Comparison of ENCODE assay signal across 22 mouse cellular contexts in the genomic region with DNA sequence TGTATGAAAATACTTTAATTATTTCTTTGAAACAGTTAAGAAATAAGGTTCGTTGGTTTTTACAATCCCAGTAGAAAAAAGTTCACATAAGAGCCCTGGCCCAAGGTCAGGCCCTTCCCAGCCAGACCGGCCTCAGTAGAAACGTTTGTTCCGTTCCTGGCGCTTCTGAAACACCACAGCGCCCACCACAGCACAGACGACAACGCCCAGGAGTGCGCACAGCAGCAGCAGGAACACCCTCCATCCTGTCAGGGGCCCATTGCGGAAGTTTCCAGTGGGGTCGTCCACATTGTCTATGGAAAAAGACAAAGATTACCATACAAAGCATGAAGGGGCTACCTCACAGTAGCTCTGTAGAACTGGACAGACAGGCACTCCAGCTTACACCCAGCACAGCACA. TPM values are rescaled to one million over a fixed set of nuclear protein-coding genes. Genes with fewer than 3 reads are reported as not detected.
DNase-seq lines count a peak whose midpoint lies in the region; ATAC-seq and TF ChIP-seq lines count a peak whose summit lies in the region.
"Had no signal": no experiment of that assay in that cellular context is flagged by ENCODE, and none has a peak within 500 bp of the region (broad histone marks: within the 10 kb centered on the region; RNA-seq: fewer than 3 reads in every experiment).

No protein-coding gene starts in this region.

- no peak for ATAC-seq in heart, embryonic 13.5 days (ENCODE audit: extremely low read depth, insufficient number of reproducible peaks, low FRiP score, low TSS enrichment)
- peak; percentile 53 for ATAC-seq in kidney, embryonic 16.5 days (ENCODE audit: low FRiP score, low TSS enrichment)
- 0 out of 2 replicates have a peak, but pooled peaks have one; percentile 10 for ATAC-seq in lung, embryonic 16.5 days (ENCODE audit: low read depth)
- ATAC-seq: forebrain, embryonic 14.5 days had no signal

- WGBS in heart, embryonic 13.5 days: 73% methylated on average over 11 of the region's 11 CpGs
- WGBS in kidney, embryonic 16.5 days: 81% methylated on average over 11 of the region's 11 CpGs
- WGBS in kidney, adult 2 months: 76% methylated on average over 11 of the region's 11 CpGs
- 75% methylated on average over 11 of the region's 11 CpGs for WGBS in lung, embryonic 16.5 days

- H3K9ac ChIP-seq in heart, embryonic 13.5 days: no peak overlapping the region
- no peak overlapping the region for H3K9ac ChIP-seq in kidney, embryonic 16.5 days (replicated peaks; ENCODE audit: low read length)
- no peak overlapping the region for H3K9ac ChIP-seq in lung, embryonic 16.5 days (ENCODE audit: low read length)
- H3K9ac ChIP-seq: embryonic facial prominence, embryonic 13.5 days; embryonic facial prominence, embryonic 15.5 days; forebrain, embryonic 12.5 days had no signal

- peaks cover 82% of the 10 kb centered on the region for H3K36me3 ChIP-seq in heart, embryonic 13.5 days
- peaks cover 74% of the 10 kb centered on the region for H3K36me3 ChIP-seq in kidney, embryonic 16.5 days (ENCODE audit: insufficient read depth, low read length)
- peaks cover 1% of the 10 kb centered on the region for H3K36me3 ChIP-seq in kidney, adult 2 months (ENCODE audit: control insufficient read depth, insufficient read depth, low read length)
- H3K36me3 ChIP-seq in lung, embryonic 16.5 days (ENCODE audit: control insufficient read depth, insufficient read depth, low read length): peaks cover 63% of the 10 kb centered on the region

- TF ChIP-seq CTCF in kidney, adult 2 months (conservative IDR thresholded peaks at IDR 0.05; ENCODE audit: insufficient read depth, insufficient read length, low read depth, low read length): no peak

- H3K27ac ChIP-seq in heart, embryonic 13.5 days (replicated peaks): peak overlapping the region; percentile 22; the same call in 1 of the 2 replicates
- H3K27ac ChIP-seq in kidney, embryonic 16.5 days (ENCODE audit: low read length): no peak overlapping the region
- no peak overlapping the region for H3K27ac ChIP-seq in kidney, adult 2 months (ENCODE audit: insufficient read depth, low read depth, low read length)
- no peak overlapping the region for H3K27ac ChIP-seq in lung, embryonic 16.5 days (ENCODE audit: low read length)
- H3K27ac ChIP-seq: embryonic facial prominence, embryonic 13.5 days; embryonic facial prominence, embryonic 15.5 days; forebrain, embryonic 10.5 days; forebrain, embryonic 12.5 days had no signal

- H3K9me3 ChIP-seq in heart, embryonic 13.5 days: no peaks in the 10 kb centered on the region
- H3K9me3 ChIP-seq in kidney, embryonic 16.5 days (ENCODE audit: low read length): no peaks in the 10 kb centered on the region
- H3K9me3 ChIP-seq in lung, embryonic 16.5 days (ENCODE audit: control insufficient read depth, low read length): no peaks in the 10 kb centered on the region
- H3K9me3 ChIP-seq: embryonic facial prominence, embryonic 13.5 days; embryonic facial prominence, embryonic 15.5 days; forebrain, embryonic 10.5 days; forebrain, embryonic 12.5 days had no signal

- DNase-seq in heart, adult 8-10 months (ENCODE audit: low spot score): no peak
- no peak for DNase-seq in kidney, adult 2 months
- DNase-seq in lung, postnatal 36 days: no peak
- DNase-seq: adrenal gland, adult 2 months; adrenal gland, postnatal 10 days; adrenal gland, postnatal 25 days; cerebellum, adult 11 months; cerebellum, adult 18-20 months; cerebellum, adult 8-10 months; cerebellum, adult 9-11 months; cerebellum, postnatal 14 days; cerebellum, postnatal 36 days; embryo, embryonic 11 days had no signal

- no peaks in the 10 kb centered on the region for H3K27me3 ChIP-seq in heart, embryonic 13.5 days (replicated peaks)
- H3K27me3 ChIP-seq in kidney, embryonic 16.5 days (ENCODE audit: insufficient read depth, low read length): no peaks in the 10 kb centered on the region
- H3K27me3 ChIP-seq in kidney, adult 2 months (replicated peaks; ENCODE audit: control insufficient read depth, insufficient read depth, low read length): no peaks in the 10 kb centered on the region
- no peaks in the 10 kb centered on the region for H3K27me3 ChIP-seq in lung, embryonic 16.5 days (ENCODE audit: control insufficient read depth, insufficient read depth, low read depth, low read length)
- H3K27me3 ChIP-seq: embryonic facial prominence, embryonic 13.5 days; embryonic facial prominence, embryonic 15.5 days; forebrain, embryonic 12.5 days had no signal

- H3K4me2 ChIP-seq in heart, embryonic 13.5 days: no peak overlapping the region
- no peak overlapping the region for H3K4me2 ChIP-seq in kidney, embryonic 16.5 days (replicated peaks; ENCODE audit: low read depth, low read length)
- H3K4me2 ChIP-seq in lung, embryonic 16.5 days (ENCODE audit: low read depth, low read length): no peak overlapping the region
- H3K4me2 ChIP-seq: embryonic facial prominence, embryonic 13.5 days; embryonic facial prominence, embryonic 15.5 days; forebrain, embryonic 12.5 days had no signal

- no peak for TF ChIP-seq POLR2A in kidney, adult 2 months (IDR thresholded peaks at IDR 0.05; ENCODE audit: low read depth, low read length)

- H3K4me3 ChIP-seq in heart, embryonic 13.5 days: no peak overlapping the region
- H3K4me3 ChIP-seq in kidney, embryonic 16.5 days (ENCODE audit: low read length): no peak overlapping the region
- H3K4me3 ChIP-seq in kidney, adult 2 months (ENCODE audit: insufficient read depth, low read depth, low read length): no peak overlapping the region
- H3K4me3 ChIP-seq in lung, embryonic 16.5 days (ENCODE audit: low read length): no peak overlapping the region
- H3K4me3 ChIP-seq: embryonic facial prominence, embryonic 13.5 days; embryonic facial prominence, embryonic 15.5 days; erythroblast, embryonic 14.5 days; forebrain, embryonic 10.5 days; forebrain, embryonic 12.5 days had no signal

- no peaks in the 10 kb centered on the region for H3K4me1 ChIP-seq in heart, embryonic 13.5 days
- H3K4me1 ChIP-seq in kidney, embryonic 16.5 days (ENCODE audit: insufficient read depth, low read length): no peaks in the 10 kb centered on the region
- no peaks in the 10 kb centered on the region for H3K4me1 ChIP-seq in kidney, adult 2 months (ENCODE audit: control insufficient read depth, insufficient read depth, low read length)
- no peaks in the 10 kb centered on the region for H3K4me1 ChIP-seq in lung, embryonic 16.5 days (replicated peaks; ENCODE audit: control insufficient read depth, insufficient read depth, low read length)
- H3K4me1 ChIP-seq: embryonic facial prominence, embryonic 13.5 days; embryonic facial prominence, embryonic 15.5 days; forebrain, embryonic 10.5 days; forebrain, embryonic 12.5 days had no signal

RNA-seq across cellular contexts. Expression of a gene that starts 15.8 kb away (rescaled TPM):
- polyA plus RNA-seq in heart, embryonic 13.5 days (2015; fragmentation: Nextera tagmentation; extraction: Ambion mirVana): 73.5 and 81.7 TPM in 2 replicates
- total RNA-seq in heart, adult 8-10 months (2022): 10 to 100 TPM; 50.1 to 52.8 (median 51.7) TPM
- polyA plus RNA-seq in kidney, embryonic 16.5 days (2015; fragmentation: Nextera tagmentation; extraction: Ambion mirVana): 127 and 131 TPM in 2 replicates
- 114 and 126 TPM in 2 replicates for polyA plus RNA-seq in kidney, adult 2 months (2012; rRNA removed)
- polyA plus RNA-seq in lung, embryonic 16.5 days (2015; fragmentation: Nextera tagmentation; extraction: Ambion mirVana): 101 and 103 TPM in 2 replicates

RNA-seq across cellular contexts. Expression of a gene that starts 17.1 kb away (rescaled TPM):
- 21.1 and 22.1 TPM in 2 replicates for polyA plus RNA-seq in heart, embryonic 13.5 days (2015; fragmentation: Nextera tagmentation; extraction: Ambion mirVana)
- total RNA-seq in heart, adult 8-10 months (2022): under 1 TPM in 2 of 4 experiments, not detected in 2; 0.46 to 0.97 TPM
- 33.5 and 37.6 TPM in 2 replicates for polyA plus RNA-seq in kidney, embryonic 16.5 days (2015; fragmentation: Nextera tagmentation; extraction: Ambion mirVana)
- 1.2 and 1.3 TPM in 2 replicates for polyA plus RNA-seq in kidney, adult 2 months (2012; rRNA removed)
- polyA plus RNA-seq in lung, embryonic 16.5 days (2015; fragmentation: Nextera tagmentation; extraction: Ambion mirVana): 44.0 and 46.4 TPM in 2 replicates

RNA-seq across cellular contexts. Expression of a gene that starts 22.8 kb away (rescaled TPM):
- polyA plus RNA-seq in heart, embryonic 13.5 days (2015; fragmentation: Nextera tagmentation; extraction: Ambion mirVana): 0.32 TPM in 2 replicates
- under 1 TPM; 0.19 to 0.80 (median 0.41) TPM for total RNA-seq in heart, adult 8-10 months (2022)
- 1.1 and 1.3 TPM in 2 replicates for polyA plus RNA-seq in kidney, embryonic 16.5 days (2015; fragmentation: Nextera tagmentation; extraction: Ambion mirVana)
- 3.3 and 4.2 TPM in 2 replicates for polyA plus RNA-seq in kidney, adult 2 months (2012; rRNA removed)
- 1.4 and 2.1 TPM in 2 replicates for polyA plus RNA-seq in lung, embryonic 16.5 days (2015; fragmentation: Nextera tagmentation; extraction: Ambion mirVana)
- polyA plus RNA-seq: erythroblast, embryonic 14.5 days had no signal

RNA-seq across cellular contexts. Expression of a gene that starts 25.0 kb away (rescaled TPM):
- polyA plus RNA-seq in heart, embryonic 13.5 days (2015; fragmentation: Nextera tagmentation; extraction: Ambion mirVana): 54.3 and 62.8 TPM in 2 replicates
- 10 to 100 TPM; 29.4 to 47.1 (median 38.3) TPM for total RNA-seq in heart, adult 8-10 months (2022)
- polyA plus RNA-seq in kidney, embryonic 16.5 days (2015; fragmentation: Nextera tagmentation; extraction: Ambion mirVana): 91.5 and 95.5 TPM in 2 replicates
- 81.8 and 89.8 TPM in 2 replicates for polyA plus RNA-seq in kidney, adult 2 months (2012; rRNA removed)
- polyA plus RNA-seq in lung, embryonic 16.5 days (2015; fragmentation: Nextera tagmentation; extraction: Ambion mirVana): 76.9 and 84.3 TPM in 2 replicates

RNA-seq across cellular contexts. Expression of a gene that starts 26.4 kb away (rescaled TPM):
- 355 and 381 TPM in 2 replicates for polyA plus RNA-seq in heart, embryonic 13.5 days (2015; fragmentation: Nextera tagmentation; extraction: Ambion mirVana)
- total RNA-seq in heart, adult 8-10 months (2022): 10 to 100 TPM; 31.4 to 47.5 (median 39.6) TPM
- polyA plus RNA-seq in kidney, embryonic 16.5 days (2015; fragmentation: Nextera tagmentation; extraction: Ambion mirVana): 511 and 518 TPM in 2 replicates
- 542 and 589 TPM in 2 replicates for polyA plus RNA-seq in kidney, adult 2 months (2012; rRNA removed)
- polyA plus RNA-seq in lung, embryonic 16.5 days (2015; fragmentation: Nextera tagmentation; extraction: Ambion mirVana): 466 and 483 TPM in 2 replicates
